Mouse (Mus musculus) spleen, adult 2 months (tissue): ENCODE data around the gene Hddc3. TPM values are rescaled to one million over a fixed set of nuclear protein-coding genes. Genes with fewer than 3 reads are reported as not detected.
"Not testable (repeated sequence)": the region's sequence is repeated elsewhere in the genome, so short reads cannot be mapped to it uniquely, and the experiment has no call there.

ENCODE experiments used
- DNase-seq, 2 experiments: peaks; one replicate each; pipeline versions ENCODE4 v3.0.0 to v3.0.0-alpha.2; 2012 to 2021; ENCODE audit warnings: low spot score in 2 of 2, low read depth in 1 of 2
- H3K27ac ChIP-seq: fragments of 200-500 bp; 2 replicates; pipeline ENCODE4 v1.5.1; 2012; ENCODE audit warnings: low read length, inconsistent platforms; ENCODE audit not compliant: insufficient read depth
- H3K27me3 ChIP-seq: fragments of 200-500 bp; 2 replicates; pipeline ENCODE4 v1.6.1; 2012; ENCODE audit warnings: mild to moderate bottlenecking, moderate library complexity, low read length, inconsistent platforms; ENCODE audit not compliant: control insufficient read depth, insufficient read depth
- H3K36me3 ChIP-seq: fragments of 200-500 bp; 2 replicates; pipeline ENCODE4 v1.6.1; 2012; ENCODE audit warnings: mild to moderate bottlenecking, low read length, inconsistent platforms; ENCODE audit not compliant: control insufficient read depth, insufficient read depth
- H3K4me1 ChIP-seq: fragments of 200-500 bp; 2 replicates; pipeline ENCODE4 v1.6.1; 2011; ENCODE audit warnings: inconsistent platforms; ENCODE audit not compliant: control insufficient read depth, insufficient read depth, insufficient read length
- H3K4me3 ChIP-seq: fragments of 200-500 bp; 2 replicates; pipeline ENCODE4 v1.5.1; 2011; ENCODE audit warnings: mild to moderate bottlenecking, inconsistent platforms; ENCODE audit not compliant: insufficient read depth, insufficient read length; ENCODE audit errors: extremely low read depth
- CTCF ChIP-seq: fragments of 200-500 bp; IDR thresholded peaks from 2 replicates; pipeline ENCODE4 v1.5.1; 2011; ENCODE audit warnings: mild to moderate bottlenecking, inconsistent platforms; ENCODE audit not compliant: insufficient read depth, insufficient read length, insufficient replicate concordance; ENCODE audit errors: extremely low read depth
- POLR2A ChIP-seq: fragments of 200-500 bp; IDR thresholded peaks from 2 replicates; pipeline ENCODE4 v1.6.1; 2011; ENCODE audit warnings: low read depth, low read length, inconsistent platforms
- WGBS: fragments of 180-500 bp; shearing (Covaris S2); methylation state at CpG from one replicate; pipeline ENCODE4 v1.1.7; 2018; 5-methylcytosine and 5-hydroxymethylcytosine counted together
- polyA plus RNA-seq: library from polyadenylated mRNA; depleted of rRNA; stranded (reverse); fragments of >200 nt; gene quantifications from 2 replicates; pipeline ENCODE4 v1.2.3, GENCODE M21; 2012

Gene Hddc3
- polyA plus RNA-seq, 1 experiment = 17.8 TPM

- TF ChIP-seq CTCF (no peak), POLR2A (no peak)
- Histone ChIP-seq H3K4me1 (no peaks in the 10 kb centered on the region; the same call in 1 of the 2 replicates), H3K27ac (no peak overlapping the region), H3K36me3 (peaks cover 17% of the 10 kb centered on the region), H3K27me3 (no peaks in the 10 kb centered on the region), H3K4me3 (no peak overlapping the region)
- no peak for DNase-seq
- WGBS = 86% methylated on average over 11 of the region's 11 CpGs
Observed at GRCm38 (mm10) chr7:80382919-80383318, 40.0 kb downstream of the Hddc3 start.

- peak overlapping the region; percentile 56; the same call in 1 of the 2 replicates for H3K4me3 ChIP-seq
- peaks cover 17% of the 10 kb centered on the region for H3K36me3 ChIP-seq
- no peaks in the 10 kb centered on the region; the same call in 1 of the 2 replicates for H3K4me1 ChIP-seq
- WGBS = 2% methylated on average over 18 of the region's 18 CpGs
- no peaks in the 10 kb centered on the region for H3K27me3 ChIP-seq
- TF ChIP-seq POLR2A (no peak; the same call in 1 of the 2 replicates), CTCF (peak; percentile 97)
- H3K27ac ChIP-seq = peak overlapping the region; percentile 88
- DNase-seq = peak; percentile 72 to 87
Observed at GRCm38 (mm10) chr7:80386235-80386930, 43.5 kb downstream of the Hddc3 start.

DNA sequence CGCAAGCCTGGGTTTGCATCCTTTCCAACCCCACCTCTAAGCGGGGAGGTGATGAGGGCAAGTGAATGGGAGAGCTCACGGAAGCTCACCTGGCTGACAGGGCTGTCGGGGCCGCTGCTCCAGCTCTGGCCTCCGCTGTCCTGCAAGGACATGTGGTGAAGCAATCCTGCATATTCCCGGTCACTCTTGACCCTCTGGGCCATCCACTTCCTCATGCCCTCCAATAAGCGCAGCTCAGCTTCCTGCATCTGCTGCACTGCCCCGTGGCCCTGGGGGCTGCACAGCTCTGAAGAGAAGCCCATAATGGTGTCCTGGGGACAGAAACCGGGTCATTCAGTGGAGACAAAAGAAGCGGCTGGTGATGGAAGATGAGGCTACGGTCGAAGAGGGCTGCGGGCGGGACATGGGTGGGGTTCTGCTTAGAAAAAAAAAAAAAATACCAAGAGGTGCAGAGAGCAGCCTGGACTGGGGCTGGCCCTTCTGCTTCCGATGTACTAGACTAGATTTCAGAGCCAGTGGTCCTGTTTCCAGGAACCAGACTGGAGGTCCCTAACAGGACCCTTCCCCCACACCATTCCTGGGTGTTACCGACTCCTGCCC, 44.2 kb downstream of the Hddc3 start:
- TF ChIP-seq CTCF = no peak
- TF ChIP-seq POLR2A = no peak
- Histone ChIP-seq H3K36me3 (peaks cover 24% of the 10 kb centered on the region), H3K4me3 (peak overlapping the region; percentile 56), H3K27me3 (no peaks in the 10 kb centered on the region), H3K4me1 (no peaks in the 10 kb centered on the region; the same call in 1 of the 2 replicates), H3K27ac (peak overlapping the region; percentile 88)
- 9% methylated on average over 17 of the region's 17 CpGs for WGBS
- no peak for DNase-seq

DNA sequence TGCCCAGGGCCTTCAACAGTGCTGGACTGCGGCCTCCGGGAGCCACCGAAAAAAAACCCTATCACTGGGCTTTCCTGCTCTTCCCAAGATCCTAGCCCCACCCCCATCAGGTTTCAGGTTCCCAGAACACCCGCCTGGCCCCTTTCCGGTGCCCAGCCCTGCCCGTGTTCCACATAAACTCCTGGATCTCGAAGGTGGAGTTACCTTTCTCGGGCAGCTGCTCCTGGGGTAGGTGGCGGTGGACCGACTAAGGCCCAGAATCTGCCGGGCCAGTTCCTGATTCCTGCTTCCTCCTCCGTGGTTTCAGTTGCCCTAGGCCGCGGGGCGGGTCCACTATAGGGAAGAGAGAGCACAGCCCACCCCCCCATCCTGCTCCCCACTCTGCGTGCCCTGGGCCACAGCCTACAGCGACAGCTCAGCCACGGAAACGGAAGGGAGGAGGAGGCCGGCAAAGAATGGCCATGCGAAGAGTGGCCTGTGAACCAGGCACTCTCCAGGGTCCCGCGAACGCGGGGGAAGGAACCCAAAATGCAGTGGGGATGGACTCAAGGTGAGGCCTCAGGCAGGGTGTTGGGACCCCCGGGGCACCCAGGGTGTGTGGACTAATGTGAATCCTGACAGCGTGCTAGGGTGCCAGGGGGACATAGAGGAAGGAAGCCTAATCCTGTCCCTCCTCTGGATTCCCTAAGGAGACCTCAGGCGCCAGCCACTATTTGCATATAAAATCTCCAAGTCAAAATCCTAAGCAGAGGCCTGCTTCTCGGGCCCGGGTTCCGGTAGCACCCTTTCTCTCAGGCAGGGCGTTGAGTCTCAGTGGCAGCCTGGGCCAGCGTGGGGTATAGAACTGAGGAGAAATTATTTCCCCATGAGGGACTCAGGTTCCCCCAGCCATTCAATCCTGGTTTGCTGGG, 45.0 kb downstream of the Hddc3 start, which contains the start of gene Fes:
TSS of gene Fes (minus strand) at position 314 of the 911 bp plus-strand sequence.
- no peaks in the 10 kb centered on the region; the same call in 1 of the 2 replicates for H3K4me1 ChIP-seq
- 13% methylated on average over 33 of the region's 33 CpGs for WGBS

GRCm38 (mm10) chr7:80392119-80392518, 49.2 kb downstream of the Hddc3 start:
- TF ChIP-seq POLR2A = no peak
- TF ChIP-seq CTCF = no peak
- Histone ChIP-seq H3K27me3 (no peaks in the 10 kb centered on the region), H3K27ac (no peak overlapping the region), H3K4me3 (no peak overlapping the region), H3K4me1 (no peaks in the 10 kb centered on the region; the same call in 1 of the 2 replicates), H3K36me3 (peaks cover 37% of the 10 kb centered on the region)
- 95% methylated on average over 15 of the region's 15 CpGs for WGBS
- DNase-seq = no peak

More for the DNA sequence above, 45.0 kb downstream of the Hddc3 start, which contains the start of gene Fes:
- peak within 1 kb of the TSS; percentile 88 for H3K27ac ChIP-seq
- peak within 1 kb of the TSS; percentile 56 for H3K4me3 ChIP-seq
- peak in 1 of 2 experiments; percentile 62 for DNase-seq
- H3K36me3 ChIP-seq = peaks cover 26% of the 10 kb centered on the region
- no peaks in the 10 kb centered on the region for H3K27me3 ChIP-seq
- no peak for TF ChIP-seq CTCF
- TF ChIP-seq POLR2A = 0 out of 2 replicates have a peak, but pooled peaks have one; percentile 3

DNA sequence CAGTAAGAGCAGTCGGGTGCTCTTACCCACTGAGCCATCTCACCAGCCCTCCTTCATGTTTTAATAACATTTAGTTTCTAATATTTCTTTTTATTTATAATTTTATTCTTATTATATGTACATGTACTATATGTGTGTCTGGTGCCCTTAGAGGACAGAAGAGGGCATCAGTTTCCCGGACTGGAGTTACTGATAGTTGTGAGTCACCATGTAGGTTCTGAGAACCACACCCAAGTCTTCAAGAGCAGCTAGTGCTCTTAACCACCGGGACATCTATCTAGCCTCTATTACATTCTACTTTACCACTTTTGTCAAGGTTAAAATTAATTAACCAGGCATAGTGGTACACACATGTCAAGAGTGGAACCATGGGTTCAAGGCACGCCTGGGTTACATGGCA, 51.7 kb downstream of the Hddc3 start:
- WGBS = 86% methylated on average over 4 of the region's 4 CpGs
- Histone ChIP-seq H3K4me3 (no peak overlapping the region), H3K36me3 (peaks cover 41% of the 10 kb centered on the region), H3K4me1 (no peaks in the 10 kb centered on the region), H3K27ac (no peak overlapping the region), H3K27me3 (no peaks in the 10 kb centered on the region)
- TF ChIP-seq POLR2A (no peak), CTCF (no peak)
- no peak for DNase-seq

- DNase-seq, H3K4me3 ChIP-seq: not testable (repeated sequence)
Observed at GRCm38 (mm10) chr7:80396427-80396826, 53.5 kb downstream of the Hddc3 start.

More at GRCm38 (mm10) chr7:80396427-80396826, 53.5 kb downstream of the Hddc3 start:
- not testable (repeated sequence) for H3K27me3 ChIP-seq, H3K27ac ChIP-seq
- Histone ChIP-seq H3K36me3 (peaks cover 34% of the 10 kb centered on the region), H3K4me1 (peaks cover 10% of the 10 kb centered on the region; the same call in 1 of the 2 replicates)
- 84% methylated on average over 4 of the region's 4 CpGs for WGBS
